Mouse (Mus musculus): ENCODE results near the gene 4930432K21Rik. TPM values are rescaled to one million over a fixed set of nuclear protein-coding genes. Genes with fewer than 3 reads are reported as not detected.

Gene 4930432K21Rik
- 3.2 TPM for total RNA-seq (2023)

DNA sequence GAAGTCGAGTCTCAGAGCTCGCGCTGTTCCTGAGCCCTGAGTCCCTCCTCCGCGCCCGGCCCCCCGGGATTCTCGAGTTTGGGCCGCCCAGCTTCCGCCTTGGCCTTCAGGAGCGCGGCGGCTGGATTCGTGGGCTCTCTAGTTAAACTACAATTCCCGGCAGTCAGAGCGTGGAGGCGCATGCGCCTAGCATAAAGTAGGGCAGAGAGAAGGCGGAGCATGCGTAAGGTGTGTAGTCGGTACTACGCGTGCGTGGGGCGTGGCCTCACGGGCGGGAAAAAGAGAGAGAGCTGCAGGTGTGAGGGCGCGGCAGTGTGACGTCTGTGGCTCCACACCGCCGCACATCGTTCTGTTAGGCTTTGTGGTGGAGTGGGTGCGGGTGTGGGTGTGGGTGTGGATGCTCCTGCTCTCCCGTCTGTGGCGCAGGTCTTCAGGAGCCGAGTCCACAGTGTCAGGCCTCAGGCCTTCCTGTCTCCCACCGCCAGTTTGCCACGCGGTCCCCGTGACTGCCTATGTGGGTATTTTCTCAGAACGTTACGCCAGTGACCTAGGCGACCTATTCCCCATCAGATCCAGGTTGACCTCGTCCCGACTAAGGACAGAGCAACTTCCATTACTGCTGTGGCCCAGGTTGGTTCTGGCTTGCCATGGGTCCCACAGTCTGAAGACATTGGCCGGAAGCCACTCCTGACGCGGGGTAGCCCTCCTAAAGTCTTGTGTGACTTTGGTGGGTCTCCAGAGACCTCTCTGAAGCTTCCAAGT, at the start of gene 4930432K21Rik, which contains the start of gene Cc2d1a:
Gene 4930432K21Rik, plus strand, starts transcription at position 257 of the 762 bp plus-strand sequence.
Gene Cc2d1a, minus strand, starts transcription at position 168 of the 762 bp plus-strand sequence.

DNA sequence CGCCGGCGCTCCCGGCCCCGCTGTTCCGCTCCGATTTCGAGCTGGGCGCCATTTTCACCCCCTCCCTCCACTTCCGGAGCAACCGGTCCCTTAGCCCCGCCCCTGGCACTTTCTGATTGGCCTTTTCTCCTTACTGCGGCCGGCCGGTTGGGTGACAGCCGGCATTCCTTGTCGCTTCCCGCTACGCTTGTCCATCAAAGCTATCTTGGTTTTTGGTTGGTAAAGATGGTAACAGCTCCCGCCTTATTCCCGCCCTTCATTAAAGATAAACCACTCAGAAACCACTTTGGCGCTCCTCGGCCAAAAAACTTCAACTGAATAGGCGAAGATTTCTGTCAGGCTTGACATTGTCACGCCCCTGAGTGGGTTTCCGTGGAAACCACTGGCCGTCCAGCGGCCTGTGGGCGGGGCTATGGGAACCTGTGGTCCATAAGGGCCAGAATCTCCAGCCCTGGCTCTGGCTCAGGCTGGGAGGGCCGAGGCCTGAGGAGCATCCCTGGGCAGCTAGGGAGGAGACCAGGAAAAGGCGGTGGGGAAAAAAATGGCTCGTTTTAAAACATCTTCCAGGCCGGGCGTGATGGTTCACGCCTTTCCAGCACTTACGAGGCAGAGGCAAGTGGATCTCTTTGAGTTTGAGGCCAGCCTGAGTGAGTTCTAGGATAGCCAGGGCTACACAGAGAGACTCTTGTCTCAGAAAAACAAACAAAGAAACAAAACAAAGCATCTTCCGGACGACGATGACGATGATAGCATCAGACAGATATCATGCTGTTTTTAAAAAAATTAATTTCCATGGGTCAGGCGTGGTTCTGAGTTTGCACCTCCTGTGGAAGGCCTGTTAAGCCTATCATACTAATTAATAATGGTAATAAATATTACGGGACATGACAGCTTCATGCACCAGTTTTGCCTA, 42.9 kb upstream of the 4930432K21Rik start, which contains the start of gene Dcaf15:
Gene Dcaf15, minus strand, starts transcription at position 72 of the 913 bp plus-strand sequence.

DNA sequence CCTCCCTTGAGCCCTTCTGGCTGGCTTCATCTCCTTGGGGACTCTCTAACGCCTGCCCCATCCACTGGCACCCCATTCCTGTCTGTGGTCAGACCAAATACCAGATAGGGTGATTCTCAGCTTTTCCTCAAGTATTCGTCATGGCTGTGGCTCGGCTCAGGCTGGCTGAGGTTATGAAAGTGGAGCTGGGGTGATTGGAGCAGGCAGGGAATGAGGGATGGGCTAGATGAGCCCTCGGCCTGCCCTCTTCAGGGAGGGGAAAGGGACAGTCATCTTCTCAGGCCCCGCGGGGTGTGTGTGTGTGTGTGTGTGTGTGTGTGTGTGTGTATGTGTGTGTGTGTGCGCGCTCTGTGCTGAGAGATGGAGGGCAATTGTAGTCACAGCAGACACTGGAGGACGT, 22.2 kb upstream of the 4930432K21Rik start, which contains the start of gene Podnl1:
Gene Podnl1, plus strand, starts transcription at position 334 of the 400 bp plus-strand sequence.

DNA sequence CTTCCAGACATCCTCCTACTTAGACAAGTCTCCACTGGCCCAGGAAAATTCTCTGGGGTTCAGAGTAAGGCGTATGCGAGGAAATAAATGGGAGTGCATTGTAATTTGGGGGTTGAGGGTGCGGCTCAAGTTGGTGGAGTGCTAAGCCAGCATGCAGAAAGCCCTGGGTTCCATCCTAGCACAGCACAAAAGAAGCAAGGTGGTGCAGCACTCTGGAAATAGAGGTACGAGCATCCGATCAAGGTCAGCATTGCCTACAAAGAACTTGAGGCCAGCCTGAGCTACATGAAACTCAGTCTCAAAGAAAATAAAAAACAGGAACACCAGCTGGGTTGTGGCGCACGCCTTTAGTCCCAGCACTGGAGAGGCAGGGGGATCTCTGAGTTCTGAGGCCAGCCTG, 37.3 kb downstream of the 4930432K21Rik start, which contains the start of gene Nanos3:
Gene Nanos3, minus strand, starts transcription at position 101 of the 400 bp plus-strand sequence.

Other genes with a start within 250 kb of the 4930432K21Rik start
- 59.6 TPM for gene Adgrl1, start 247.9 kb upstream of the 4930432K21Rik start, total RNA-seq (2023)
- 0.46 TPM for gene Gm10644, start 192.8 kb upstream of the 4930432K21Rik start, total RNA-seq (2023)
- gene Asf1b, start 192.5 kb upstream of the 4930432K21Rik start, total RNA-seq (2023), result 8.2 TPM
- gene Prkaca, start 175.0 kb upstream of the 4930432K21Rik start, total RNA-seq (2023), result 36.2 TPM
- gene Samd1, start 150.4 kb upstream of the 4930432K21Rik start, total RNA-seq (2023), result 36.0 TPM
- not detected for gene 1700067K01Rik, start 146.5 kb upstream of the 4930432K21Rik start, total RNA-seq (2023)
- not detected for gene 2210011C24Rik, start 135.9 kb upstream of the 4930432K21Rik start, total RNA-seq (2023)
- not detected for gene Palm3, start 126.6 kb upstream of the 4930432K21Rik start, total RNA-seq (2023)
- 324 TPM for gene Il27ra, start 105.4 kb upstream of the 4930432K21Rik start, total RNA-seq (2023)
- 0.89 TPM for gene Rln3, start 103.0 kb upstream of the 4930432K21Rik start, total RNA-seq (2023)
- gene Gm10643, start 82.9 kb upstream of the 4930432K21Rik start, total RNA-seq (2023), result 7.0 TPM
- 130 TPM for gene Rfx1, start 81.2 kb upstream of the 4930432K21Rik start, total RNA-seq (2023)
- gene Dcaf15, start 43.3 kb upstream of the 4930432K21Rik start, total RNA-seq (2023), result 68.1 TPM
- 6.4 TPM for gene Podnl1, start 22.0 kb upstream of the 4930432K21Rik start, total RNA-seq (2023)
- 36.5 TPM for gene Cc2d1a, start 89 bp upstream of the 4930432K21Rik start, total RNA-seq (2023)
- gene Nanos3, start 37.2 kb downstream of the 4930432K21Rik start, total RNA-seq (2023), result not detected
- gene Zswim4, start 89.0 kb downstream of the 4930432K21Rik start, total RNA-seq (2023), result 29.1 TPM
- 163 TPM for gene D8Ertd738e, start 101.7 kb downstream of the 4930432K21Rik start, total RNA-seq (2023)
- gene Mri1, start 109.3 kb downstream of the 4930432K21Rik start, total RNA-seq (2023), result 35.8 TPM
- 25.9 TPM for gene Ccdc130, start 122.4 kb downstream of the 4930432K21Rik start, total RNA-seq (2023)
- gene Cacna1a, start 240.4 kb downstream of the 4930432K21Rik start, total RNA-seq (2023), result 8.7 TPM

All from CD8-positive naive resting alpha-beta T cell, adult 57 days (primary cell).